Mouse (Mus musculus) megakaryocyte, embryonic 14.5 days (primary cell): ENCODE measurements around the gene Nsmce3.

ENCODE experiments used
- FLI1 ChIP-seq: IDR thresholded peaks from 2 replicates; pipeline ENCODE4 v1.6.1; 2012; ENCODE audit warnings: low read length, inconsistent platforms, mixed read lengths
- GATA1 ChIP-seq: IDR thresholded peaks from 3 replicates; pipeline ENCODE4 v1.6.1; 2012; ENCODE audit warnings: mixed read lengths, low read length, inconsistent platforms, borderline replicate concordance

GRCm38 (mm10) chr7:64819683-64820082 is 53.1 kb downstream of the Nsmce3 start:
- TF ChIP-seq GATA1 (no peak), FLI1 (no peak)
